Mouse (Mus musculus) MEL (cell line): ENCODE measurements around the gene Mpi. TPM values are rescaled to one million over a fixed set of nuclear protein-coding genes. Genes with fewer than 3 reads are reported as not detected.

Experiments used
- DNase-seq: peaks from one replicate; pipeline ENCODE4 v3.0.0; 2011; ENCODE audit warnings: low read depth, low spot score
- H3K27ac ChIP-seq: 2 replicates; pipeline ENCODE4 v1.5.1; 2012; ENCODE audit warnings: low read depth, mild to moderate bottlenecking, control low read depth, low read length, moderate library complexity; ENCODE audit not compliant: control insufficient read depth
- H3K27me3 ChIP-seq, 2 experiments: fragments of 150-350 bp in 1 of 2; sonication (generic) in 1 of 2; 2 replicates each; pipeline ENCODE4 v1.6.1; 2012; ENCODE audit warnings: low read length in 2 of 2, mild to moderate bottlenecking in 2 of 2, improper control_type of control experiment in 1 of 2, moderate library complexity in 1 of 2; ENCODE audit not compliant: insufficient read depth in 2 of 2, control insufficient read depth in 1 of 2
- H3K36me3 ChIP-seq, 2 experiments: 2 replicates each; pipeline ENCODE4 v1.6.1; 2012 to 2014; ENCODE audit warnings: low read length in 2 of 2, improper control_type of control experiment in 1 of 2, inconsistent platforms in 1 of 2, mild to moderate bottlenecking in 1 of 2; ENCODE audit not compliant: insufficient read depth in 2 of 2, control insufficient read depth in 1 of 2
- H3K4me1 ChIP-seq, 2 experiments: fragments of 150-350 bp in 1 of 2; sonication (generic) in 1 of 2; 2 replicates each; pipeline ENCODE4 v1.6.1; 2012; ENCODE audit warnings: low read length in 2 of 2, improper control_type of control experiment in 1 of 2, mild to moderate bottlenecking in 1 of 2; ENCODE audit not compliant: insufficient read depth in 2 of 2, control insufficient read depth in 1 of 2
- H3K4me3 ChIP-seq, 2 experiments: fragments of 150-350 bp in 1 of 2; sonication (generic) in 1 of 2; 2 replicates each; pipeline ENCODE4 v1.5.1; 2012; ENCODE audit warnings: low read depth in 2 of 2, low read length in 2 of 2, mild to moderate bottlenecking in 2 of 2, moderate library complexity in 2 of 2, control low read depth in 1 of 2, improper control_type of control experiment in 1 of 2; ENCODE audit not compliant: control insufficient read depth in 1 of 2, insufficient read depth in 1 of 2
- H3K79me2 ChIP-seq: 2 replicates; pipeline ENCODE4 v1.6.1; 2012; ENCODE audit warnings: mild to moderate bottlenecking, low read length, moderate library complexity; ENCODE audit not compliant: control insufficient read depth, poor library complexity, insufficient read depth
- H3K9ac ChIP-seq: 2 replicates; pipeline ENCODE4 v1.6.1; 2012; ENCODE audit warnings: low read depth, mild to moderate bottlenecking, control low read depth, low read length, moderate library complexity; ENCODE audit not compliant: control insufficient read depth, poor library complexity, severe bottlenecking
- H3K9me3 ChIP-seq: fragments of 150-350 bp; sonication (generic); replicated peaks from 2 replicates; pipeline ENCODE4 v1.6.1; 2012; ENCODE audit warnings: mild to moderate bottlenecking, low read length, improper control_type of control experiment, moderate library complexity; ENCODE audit not compliant: insufficient read depth
- CHD2 ChIP-seq: IDR thresholded peaks from 2 replicates; pipeline ENCODE4 v1.6.1; 2011; ENCODE audit warnings: low read length, improper control_type of control experiment
- E2F4 ChIP-seq: IDR thresholded peaks from 2 replicates; pipeline ENCODE4 v1.6.1; 2011; ENCODE audit warnings: low read depth, low read length, improper control_type of control experiment, borderline replicate concordance
- EP300 ChIP-seq, 2 experiments: IDR thresholded peaks; 2 replicates each; pipeline ENCODE4 v1.6.1; 2011; ENCODE audit warnings: improper control_type of control experiment in 2 of 2, low read length in 2 of 2, low read depth in 1 of 2, mild to moderate bottlenecking in 1 of 2
- ETS1 ChIP-seq: IDR thresholded peaks from 2 replicates; pipeline ENCODE4 v1.6.1; 2012; ENCODE audit warnings: low read depth, mild to moderate bottlenecking, inconsistent platforms, low read length, improper control_type of control experiment, moderate library complexity
- GABPA ChIP-seq: IDR thresholded peaks from 2 replicates; pipeline ENCODE4 v1.6.1; 2012; ENCODE audit warnings: low read depth, mild to moderate bottlenecking, inconsistent platforms, low read length, improper control_type of control experiment, moderate library complexity
- GATA1 ChIP-seq: IDR thresholded peaks from 2 replicates; pipeline ENCODE4 v1.6.1; 2011; ENCODE audit warnings: low read depth, low read length, improper control_type of control experiment
- HCFC1 ChIP-seq: IDR thresholded peaks from 2 replicates; pipeline ENCODE4 v1.6.1; 2012; ENCODE audit warnings: low read depth, mild to moderate bottlenecking, inconsistent platforms, low read length, improper control_type of control experiment, moderate library complexity
- JUND ChIP-seq: IDR thresholded peaks from 2 replicates; pipeline ENCODE4 v1.6.1; 2011; ENCODE audit warnings: low read depth, mild to moderate bottlenecking, improper control_type of control experiment, low read length
- MAFK ChIP-seq: IDR thresholded peaks from 2 replicates; pipeline ENCODE4 v1.6.1; 2011; ENCODE audit warnings: low read depth, mild to moderate bottlenecking, low read length, improper control_type of control experiment, borderline replicate concordance
- MAZ ChIP-seq: IDR thresholded peaks from 2 replicates; pipeline ENCODE4 v1.6.1; 2012; ENCODE audit warnings: low read depth, mild to moderate bottlenecking, inconsistent platforms, low read length, improper control_type of control experiment
- MXI1 ChIP-seq: IDR thresholded peaks from 2 replicates; pipeline ENCODE4 v1.6.1; 2011; ENCODE audit warnings: mild to moderate bottlenecking, low read depth, low read length, improper control_type of control experiment
- MYB ChIP-seq: IDR thresholded peaks from 2 replicates; pipeline ENCODE4 v1.6.1; 2011; ENCODE audit warnings: mild to moderate bottlenecking, low read depth, low read length, improper control_type of control experiment
- MYC ChIP-seq: IDR thresholded peaks from 2 replicates; pipeline ENCODE4 v1.6.1; 2011; ENCODE audit warnings: low read depth, mild to moderate bottlenecking, low read length, improper control_type of control experiment, moderate library complexity
- NELFE ChIP-seq: IDR thresholded peaks from 2 replicates; pipeline ENCODE4 v1.6.1; 2011; ENCODE audit warnings: low read depth, low read length, improper control_type of control experiment
- NRF1 ChIP-seq: IDR thresholded peaks from 2 replicates; pipeline ENCODE4 v1.6.1; 2014; ENCODE audit warnings: low read depth, mild to moderate bottlenecking, inconsistent platforms, low read length, improper control_type of control experiment, moderate library complexity; ENCODE audit not compliant: poor library complexity, insufficient read depth, severe bottlenecking
- POLR2A ChIP-seq, 2 experiments: IDR thresholded peaks; 2 replicates each; pipeline ENCODE4 v1.6.1; 2011 to 2012; ENCODE audit warnings: low read length in 2 of 2, mild to moderate bottlenecking in 2 of 2, control low read depth in 1 of 2, improper control_type of control experiment in 1 of 2, low read depth in 1 of 2, moderate library complexity in 1 of 2; ENCODE audit not compliant: control insufficient read depth in 1 of 2, insufficient read depth in 1 of 2, poor library complexity in 1 of 2
- RCOR1 ChIP-seq: IDR thresholded peaks from 2 replicates; pipeline ENCODE4 v1.6.1; 2012; ENCODE audit warnings: low read depth, mild to moderate bottlenecking, inconsistent platforms, low read length, improper control_type of control experiment
- SMC3 ChIP-seq: IDR thresholded peaks from 2 replicates; pipeline ENCODE4 v1.6.1; 2011; ENCODE audit warnings: low read depth, low read length, improper control_type of control experiment
- TCF12 ChIP-seq: IDR thresholded peaks from 2 replicates; pipeline ENCODE4 v1.6.1; 2014; ENCODE audit warnings: low read depth, mild to moderate bottlenecking, inconsistent platforms, low read length, improper control_type of control experiment, moderate library complexity
- UBTF ChIP-seq: IDR thresholded peaks from 2 replicates; pipeline ENCODE4 v1.6.1; 2012; ENCODE audit warnings: low read depth, mild to moderate bottlenecking, inconsistent platforms, low read length, improper control_type of control experiment, moderate library complexity, borderline replicate concordance; ENCODE audit not compliant: insufficient read depth
- USF1 ChIP-seq: IDR thresholded peaks from 2 replicates; pipeline ENCODE4 v1.6.1; 2014; ENCODE audit warnings: low read depth, mild to moderate bottlenecking, inconsistent platforms, low read length, improper control_type of control experiment, moderate library complexity
- USF2 ChIP-seq, 2 experiments: IDR thresholded peaks; 2 replicates each; pipeline ENCODE4 v1.6.1; 2011 to 2012; ENCODE audit warnings: improper control_type of control experiment in 2 of 2, low read length in 2 of 2, borderline replicate concordance in 1 of 2, inconsistent platforms in 1 of 2, low read depth in 1 of 2, mild to moderate bottlenecking in 1 of 2; ENCODE audit not compliant: insufficient read depth in 1 of 2
- ZC3H11A ChIP-seq: IDR thresholded peaks from 2 replicates; pipeline ENCODE4 v1.6.1; 2012; ENCODE audit warnings: low read depth, mild to moderate bottlenecking, inconsistent platforms, low read length, improper control_type of control experiment
- ZKSCAN1 ChIP-seq: IDR thresholded peaks from 2 replicates; pipeline ENCODE4 v1.6.1; 2012; ENCODE audit warnings: low read depth, mild to moderate bottlenecking, inconsistent platforms, low read length, improper control_type of control experiment, moderate library complexity
- ZMIZ1 ChIP-seq: IDR thresholded peaks from 2 replicates; pipeline ENCODE4 v1.6.1; 2012; ENCODE audit warnings: low read depth, mild to moderate bottlenecking, inconsistent platforms, low read length, improper control_type of control experiment, moderate library complexity
- ZNF384 ChIP-seq: IDR thresholded peaks from 2 replicates; pipeline ENCODE4 v1.6.1; 2012; ENCODE audit warnings: low read depth, mild to moderate bottlenecking, inconsistent platforms, low read length, improper control_type of control experiment
- polyA plus RNA-seq, 2 experiments: library from polyadenylated mRNA; stranded (reverse) in 1 of 2; unstranded in 1 of 2; fragments of >175 nt in 1 of 2; fragments of >200 nt in 1 of 2; gene quantifications; 2 replicates each; pipeline versions ENCODE4 v1.2.1 to v1.2.4; 2012; ENCODE audit warnings: low replicate concordance in 2 of 2, low read depth in 1 of 2; ENCODE audit not compliant: insufficient read length in 2 of 2, insufficient read depth in 1 of 2, missing spikeins in 1 of 2
- total RNA-seq: library from RNA; depleted of rRNA; stranded (reverse); fragments of 300-350 nt; gene quantifications from 2 replicates; pipeline ENCODE4 v1.2.3, GENCODE M21; 2012

Mpi gene
- total and polyA plus RNA-seq, 3 experiments: 24.3 to 37.7 TPM; not detected in 1

DNA sequence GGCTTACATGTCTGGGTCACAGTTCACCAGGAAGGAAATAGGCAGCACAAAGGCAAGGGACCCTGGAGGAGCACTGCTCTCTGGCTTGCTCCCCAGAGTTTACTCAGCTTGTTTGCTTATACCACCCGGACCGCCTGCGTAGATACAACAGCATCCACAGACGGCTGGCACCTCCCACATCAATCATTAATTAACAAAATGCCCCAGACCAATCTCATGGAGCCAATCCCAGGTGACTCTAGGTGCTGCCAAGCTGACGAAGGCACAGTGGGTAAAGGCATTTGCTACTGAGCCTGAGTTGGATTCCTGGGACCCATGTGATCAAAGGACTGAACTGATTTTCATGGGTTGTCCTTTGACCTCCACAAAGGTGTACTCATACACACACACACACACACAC lies 55.3 kb downstream of the Mpi start:
- DNase-seq: no peak
- H3K79me2 ChIP-seq: no peaks in the 10 kb centered on the region
- no peak overlapping the region for H3K9ac ChIP-seq
- H3K4me3 ChIP-seq: no peak overlapping the region
- H3K9me3 ChIP-seq: no peaks in the 10 kb centered on the region
- no peak for TF ChIP-seq SMC3
- no peak for TF ChIP-seq MXI1
- no peak for TF ChIP-seq EP300 (IDR thresholded peaks at IDR 0.05; ENCODE audit: low read depth in 1 of 2, low read length in 2 of 2)
- no peak for TF ChIP-seq NELFE
- TF ChIP-seq GATA1: no peak
- no peak for TF ChIP-seq ZC3H11A
- TF ChIP-seq USF1: no peak
- no peak for TF ChIP-seq CHD2
- no peak for TF ChIP-seq POLR2A (IDR thresholded peaks at IDR 0.05; ENCODE audit: control insufficient read depth in 1 of 2, insufficient read depth in 1 of 2, low read depth in 1 of 2, low read length in 2 of 2, poor library complexity in 1 of 2)
- TF ChIP-seq MYC: no peak
- TF ChIP-seq USF2 (IDR thresholded peaks at IDR 0.05; ENCODE audit: borderline replicate concordance in 1 of 2, insufficient read depth in 1 of 2, low read depth in 1 of 2, low read length in 2 of 2): no peak
- no peak for TF ChIP-seq JUND
- TF ChIP-seq MAFK: no peak
- no peak for TF ChIP-seq E2F4
- no peak for TF ChIP-seq ZNF384
- TF ChIP-seq RCOR1: no peak
- no peaks in the 10 kb centered on the region for H3K4me1 ChIP-seq
- H3K27ac ChIP-seq: no peak overlapping the region
- H3K36me3 ChIP-seq: no peaks in the 10 kb centered on the region
- H3K27me3 ChIP-seq: peaks cover 8 to 13% of the 10 kb centered on the region in 2 experiments

DNA sequence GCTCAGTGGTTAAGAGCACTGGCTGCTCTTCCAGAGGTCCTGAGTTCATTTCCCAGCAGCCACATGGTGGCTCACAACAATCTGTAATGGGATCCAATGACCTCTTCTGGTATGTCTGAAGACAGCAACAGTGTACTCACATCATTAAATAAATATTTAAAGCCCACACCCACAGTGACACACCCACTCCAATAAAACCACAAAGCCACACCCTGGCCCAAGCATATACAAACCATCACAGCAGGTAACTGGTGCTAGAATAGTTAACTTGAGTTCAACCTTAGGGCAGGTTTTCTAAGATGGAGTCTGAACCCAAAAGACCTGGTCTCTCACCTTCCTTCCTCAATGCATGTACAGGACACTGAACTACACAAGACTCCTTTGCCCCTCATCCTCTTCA lies 57.6 kb downstream of the Mpi start:
- DNase-seq: no peak
- Histone ChIP-seq H3K9me3 (no peaks in the 10 kb centered on the region), H3K4me1 (no peaks in the 10 kb centered on the region), H3K36me3 (no peaks in the 10 kb centered on the region), H3K27ac (no peak overlapping the region)
- TF ChIP-seq MAZ: no peak
- TF ChIP-seq MYB: no peak
- TF ChIP-seq MAFK: no peak
- TF ChIP-seq ZNF384: no peak
- no peak for TF ChIP-seq UBTF
- no peak for TF ChIP-seq HCFC1
- no peak for TF ChIP-seq GABPA
- TF ChIP-seq ZKSCAN1: no peak
- no peak for TF ChIP-seq NRF1
- TF ChIP-seq TCF12: no peak
- TF ChIP-seq USF2 (IDR thresholded peaks at IDR 0.05; ENCODE audit: borderline replicate concordance in 1 of 2, insufficient read depth in 1 of 2, low read depth in 1 of 2, low read length in 2 of 2): no peak
- TF ChIP-seq ETS1: no peak
- no peak for TF ChIP-seq CHD2
- TF ChIP-seq ZMIZ1: no peak
- TF ChIP-seq USF1: no peak
- TF ChIP-seq, all 39 proteins: peak for 0
- no peak overlapping the region for H3K4me3 ChIP-seq
- H3K79me2 ChIP-seq: no peaks in the 10 kb centered on the region
- H3K27me3 ChIP-seq: peaks cover 3 to 10% of the 10 kb centered on the region in 2 experiments; a peak in 3 of 4 replicates
- H3K9ac ChIP-seq: no peak overlapping the region
